Mouse (Mus musculus) hindbrain, embryonic 11.5 days (tissue): ENCODE measurements at regions not wholly inside any gene's neighbourhood (a gene's known extent, or its start where the extent isn't known, plus 50 kb on each side); places are given as distances from the start of the nearest gene placed in this dataset.

Experiments used
- ATAC-seq: fragments of 200-750 bp; cut with Nextera tagmentation; 2 replicates; pipeline ENCODE4 v1.8.0; 2017; ENCODE audit warnings: mild to moderate bottlenecking, moderate TSS enrichment, moderate library complexity; ENCODE audit not compliant: low FRiP score
- DNase-seq: peaks from one replicate; pipeline ENCODE4 v3.0.0-alpha.2; 2015; ENCODE audit warnings: low spot score
- H3K27ac ChIP-seq: fragments of 300-500 bp; sonication (generic); 2 replicates; pipeline ENCODE4 v1.5.1; 2014; ENCODE audit warnings: mild to moderate bottlenecking, low read depth, low read length
- H3K27me3 ChIP-seq: fragments of 300-500 bp; sonication (generic); 2 replicates; pipeline ENCODE4 v1.6.1; 2014; ENCODE audit warnings: mild to moderate bottlenecking, low read length, moderate library complexity, mixed read lengths; ENCODE audit not compliant: control insufficient read depth, insufficient read depth
- H3K36me3 ChIP-seq: fragments of 300-500 bp; sonication (generic); 2 replicates; pipeline ENCODE4 v1.6.1; 2014; ENCODE audit warnings: mild to moderate bottlenecking, low read length, moderate library complexity, mixed read lengths; ENCODE audit not compliant: control insufficient read depth, insufficient read depth
- H3K4me1 ChIP-seq: fragments of 300-500 bp; sonication (generic); replicated peaks from 2 replicates; pipeline ENCODE4 v1.6.1; 2014; ENCODE audit warnings: low read length, mixed read lengths; ENCODE audit not compliant: control insufficient read depth, insufficient read depth
- H3K4me2 ChIP-seq: fragments of 300-500 bp; sonication (generic); replicated peaks from 2 replicates; pipeline ENCODE4 v1.6.1; 2014; ENCODE audit warnings: mild to moderate bottlenecking, low read depth, low read length
- H3K4me3 ChIP-seq: fragments of 300-500 bp; sonication (generic); 2 replicates; pipeline ENCODE4 v1.5.1; 2014; ENCODE audit warnings: low read depth, low read length
- H3K9ac ChIP-seq: fragments of 300-500 bp; sonication (generic); 2 replicates; pipeline ENCODE4 v1.6.1; 2014; ENCODE audit warnings: low read depth, low read length
- H3K9me3 ChIP-seq: fragments of 300-500 bp; sonication (generic); 2 replicates; pipeline ENCODE4 v1.6.1; 2016; ENCODE audit warnings: low read length; ENCODE audit not compliant: control insufficient read depth
- WGBS: fragments of 180-500 bp; shearing (Covaris S2); extraction: QIAGEN DNeasy Blood & Tissue Kit; methylation state at CpG from one replicate; pipeline ENCODE4 v1.1.7; 2014; 5-methylcytosine and 5-hydroxymethylcytosine counted together

DNA sequence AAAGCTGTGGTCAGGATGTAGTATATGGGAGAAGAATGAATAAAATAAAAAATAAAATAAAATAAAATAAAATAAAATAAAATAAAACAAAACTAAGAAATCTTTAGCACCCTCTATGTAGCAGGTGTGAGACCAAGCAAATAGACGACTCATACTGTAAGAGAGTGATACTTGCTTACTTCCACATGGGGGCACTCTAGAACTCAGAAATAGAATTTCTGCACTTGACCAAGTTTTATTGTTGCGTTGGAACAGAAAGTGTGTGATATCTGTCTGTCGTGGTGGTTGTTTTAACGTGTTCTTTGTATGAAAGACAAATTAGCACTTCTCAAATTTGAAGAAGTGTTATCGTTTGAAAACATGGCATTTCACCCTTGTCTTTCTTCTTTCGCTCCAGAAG lies 125.4 kb downstream of the Dthd1 start:
- Histone ChIP-seq H3K27ac (no peak overlapping the region), H3K4me3 (no peak overlapping the region), H3K4me2 (no peak overlapping the region), H3K9me3 (no peaks in the 10 kb centered on the region), H3K9ac (no peak overlapping the region), H3K4me1 (no peaks in the 10 kb centered on the region), H3K36me3 (no peaks in the 10 kb centered on the region), H3K27me3 (no peaks in the 10 kb centered on the region)
- WGBS = 40% methylated on average over 6 of the region's 6 CpGs
- peak; percentile 46 for DNase-seq
- peak; percentile 61 for ATAC-seq
